Mouse (Mus musculus): ENCODE data around the gene Agpat1.

Agpat1 gene

DNA sequence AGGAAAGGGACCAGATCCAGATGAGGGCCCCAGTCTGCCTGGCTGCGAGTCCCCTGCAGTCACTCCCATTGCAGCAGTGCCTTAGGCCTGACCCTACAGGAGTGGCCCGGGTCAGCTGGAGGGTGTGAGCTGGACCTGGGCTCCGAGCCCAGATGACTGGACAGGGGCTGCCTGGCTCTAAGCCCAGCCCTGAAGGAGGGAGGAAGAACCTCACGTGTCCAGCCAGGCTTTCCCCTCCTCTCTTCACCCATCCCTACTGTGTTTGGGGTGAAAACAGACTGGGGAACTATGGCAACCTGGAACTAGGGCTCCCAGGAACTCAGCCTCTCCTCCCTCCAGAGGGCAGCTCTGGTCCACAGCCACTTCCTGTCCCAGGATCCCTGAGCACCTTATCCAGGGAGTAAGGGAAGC, 51.5 kb downstream of the Agpat1 start:
- DNase-seq = peak; percentile 62

GRCm38 (mm10) chr17:34656666-34657065, 52.6 kb downstream of the Agpat1 start:
- peak; percentile 22 for DNase-seq

DNA sequence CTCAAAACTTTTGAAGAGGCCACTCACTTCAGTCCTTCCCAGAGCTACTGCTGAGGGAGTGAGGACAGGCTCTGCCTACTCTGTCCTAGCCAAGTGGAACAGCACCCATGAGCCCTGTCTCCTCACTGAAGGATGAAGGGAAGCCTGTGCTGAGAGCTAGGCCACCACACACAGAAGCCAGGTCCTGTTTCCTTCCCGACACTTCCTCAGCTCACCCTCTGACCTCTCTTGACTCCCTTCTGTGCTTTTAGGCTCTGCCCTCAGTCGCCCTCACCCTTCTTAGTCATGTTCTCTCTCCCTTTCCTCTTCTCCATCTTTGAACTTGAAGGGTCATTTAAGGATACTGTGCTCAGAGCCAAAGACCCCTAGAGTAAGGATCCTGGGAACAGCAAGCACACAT, 53.2 kb downstream of the Agpat1 start:
- no peak for DNase-seq

DNA sequence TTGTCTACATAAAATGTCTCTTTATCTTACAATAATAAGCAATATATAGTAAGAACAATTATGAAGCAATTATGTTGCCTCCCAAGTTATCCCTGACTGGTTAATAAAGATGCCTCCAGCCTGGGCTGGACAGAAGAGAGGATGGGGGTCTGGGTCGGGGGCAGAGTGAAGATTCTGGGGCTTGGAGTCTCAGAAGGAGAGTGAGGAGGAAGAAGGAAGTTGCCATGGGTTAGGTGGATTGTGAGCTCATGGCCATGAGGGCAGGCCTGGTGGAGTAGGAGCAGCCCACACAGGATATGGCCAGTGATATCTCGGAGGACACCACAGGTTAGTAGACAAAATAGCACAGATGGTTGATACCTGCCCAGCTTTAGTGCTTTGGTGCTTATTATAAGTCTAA, 54.1 kb downstream of the Agpat1 start:
- no peak for DNase-seq

DNA sequence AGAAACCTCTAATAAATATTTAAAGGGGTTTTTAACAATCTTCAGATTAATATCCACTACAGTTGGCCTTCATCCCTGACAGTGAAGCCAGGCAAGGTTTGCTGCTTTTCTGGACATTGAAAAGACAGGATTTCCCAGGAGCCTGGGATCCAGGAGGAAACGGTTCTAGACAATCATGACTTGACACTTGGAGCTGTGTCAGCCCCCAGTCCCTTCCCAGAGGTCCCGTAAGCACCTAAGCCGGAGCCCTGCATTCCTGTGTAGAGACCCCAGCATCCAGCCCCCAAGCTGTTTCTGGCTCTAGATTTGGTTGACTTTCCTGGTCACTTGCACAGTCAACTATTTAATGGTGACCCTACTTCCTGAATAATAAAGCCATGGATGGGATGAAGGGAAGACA, 54.5 kb downstream of the Agpat1 start:
- DNase-seq = no peak

- DNase-seq = no peak
Measured at GRCm38 (mm10) chr17:34659181-34659896, 55.3 kb downstream of the Agpat1 start.

DNA sequence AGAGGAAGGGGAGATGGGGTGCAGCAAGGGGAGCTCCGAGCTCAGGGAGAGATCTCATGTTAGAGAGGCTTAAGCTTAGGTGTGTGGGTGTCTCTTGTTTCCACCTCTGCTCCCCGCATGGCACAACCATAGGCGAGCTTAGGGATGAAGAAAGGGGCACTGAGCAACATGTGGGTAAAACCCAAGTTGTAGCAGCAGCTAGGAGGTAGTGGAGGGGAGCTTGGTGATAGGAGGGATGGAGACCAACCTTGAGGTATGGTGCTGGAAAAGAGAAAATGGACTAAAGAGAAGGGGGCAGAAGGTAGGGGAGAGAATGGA, 55.8 kb downstream of the Agpat1 start:
- DNase-seq = no peak

GRCm38 (mm10) chr17:34660259-34660820, 56.3 kb downstream of the Agpat1 start:
- no peak for DNase-seq

DNA sequence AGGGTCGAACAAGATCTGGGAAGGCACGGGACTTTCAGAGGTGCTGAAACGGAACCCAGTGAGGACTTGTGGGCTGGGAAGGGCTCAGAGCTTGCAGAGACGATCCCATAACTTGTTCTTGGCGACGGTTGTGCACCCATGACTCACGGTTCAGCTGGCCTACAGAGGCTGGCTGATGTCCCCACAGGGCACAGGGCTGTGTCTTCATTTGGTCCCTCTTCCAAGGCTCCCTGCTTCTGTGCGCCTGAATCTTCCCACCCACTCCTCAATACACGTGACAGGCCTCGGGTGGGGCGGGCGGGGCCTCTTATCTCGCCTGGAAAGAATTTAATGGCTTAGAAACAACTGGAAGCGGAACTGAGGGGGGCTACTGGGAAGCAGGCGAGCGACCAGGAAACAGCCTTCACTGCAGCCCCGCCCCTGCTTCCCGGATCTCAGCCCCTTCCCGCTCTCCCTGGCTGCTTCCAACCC, 57.1 kb downstream of the Agpat1 start:
- no peak for DNase-seq

DNA sequence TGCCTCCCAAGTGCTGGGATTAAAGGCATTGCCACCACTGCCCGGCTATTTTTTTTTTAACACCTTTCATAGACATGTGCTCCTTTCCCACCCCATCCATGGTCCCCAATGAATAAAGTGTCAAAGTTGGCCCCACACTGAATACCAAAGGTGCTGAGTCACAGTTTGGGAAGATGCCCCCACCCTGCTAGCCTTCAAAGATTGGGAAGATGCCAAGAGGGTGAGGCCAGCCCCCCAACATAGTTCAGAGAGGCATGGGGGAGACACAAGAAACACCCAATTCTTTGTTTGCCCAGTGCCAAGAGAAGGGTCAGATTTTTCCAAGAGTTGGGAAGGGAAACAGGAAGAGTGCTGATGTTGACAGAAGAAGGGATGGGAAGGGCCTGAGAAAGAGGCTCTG, 58.4 kb downstream of the Agpat1 start:
- no peak for DNase-seq

- no peak for DNase-seq
Measured at GRCm38 (mm10) chr17:34662978-34663377, 58.9 kb downstream of the Agpat1 start.

Measured in cerebellum, adult 9-11 months (tissue).